Mouse (Mus musculus): ENCODE results near the gene Ank3. TPM values are rescaled to one million over a fixed set of nuclear protein-coding genes. Genes with fewer than 3 reads are reported as not detected.

The Ank3 gene
- total and polyA plus RNA-seq, 3 experiments = 3.2 to 6.7 TPM; not detected in 1

- TF ChIP-seq MAFK (IDR thresholded peaks at IDR 0.05; ENCODE audit: borderline replicate concordance, low read depth, low read length) (no peak), ZNF384 (IDR thresholded peaks at IDR 0.05; ENCODE audit: low read depth, low read length) (no peak), MYB (IDR thresholded peaks at IDR 0.05; ENCODE audit: low read depth, low read length) (no peak), KAT2A (conservative IDR thresholded peaks at IDR 0.05; ENCODE audit: low read depth, low read length) (no peak), ZC3H11A (IDR thresholded peaks at IDR 0.05; ENCODE audit: low read depth, low read length) (no peak), UBTF (IDR thresholded peaks at IDR 0.05; ENCODE audit: borderline replicate concordance, insufficient read depth, low read depth, low read length) (no peak), JUND (IDR thresholded peaks at IDR 0.05; ENCODE audit: low read depth, low read length) (no peak), CHD1 (IDR thresholded peaks at IDR 0.05; ENCODE audit: low read depth, low read length) (no peak), NRF1 (IDR thresholded peaks at IDR 0.05; ENCODE audit: insufficient read depth, low read depth, low read length, poor library complexity, severe bottlenecking) (no peak), HCFC1 (IDR thresholded peaks at IDR 0.05; ENCODE audit: low read depth, low read length) (no peak), MAX (IDR thresholded peaks at IDR 0.05; ENCODE audit: low read length) (no peak), POLR2AphosphoS5 (IDR thresholded peaks at IDR 0.05; ENCODE audit: borderline replicate concordance, low read depth, low read length) (no peak), GABPA (IDR thresholded peaks at IDR 0.05; ENCODE audit: low read depth, low read length) (no peak), MYC (IDR thresholded peaks at IDR 0.05; ENCODE audit: low read depth, low read length) (no peak), MXI1 (IDR thresholded peaks at IDR 0.05; ENCODE audit: low read depth, low read length) (no peak), E2F4 (IDR thresholded peaks at IDR 0.05; ENCODE audit: borderline replicate concordance, low read depth, low read length) (no peak), NELFE (IDR thresholded peaks at IDR 0.05; ENCODE audit: low read depth, low read length) (no peak)
- Histone ChIP-seq H3K79me2 (ENCODE audit: control insufficient read depth, insufficient read depth, low read length, poor library complexity) (no peaks in the 10 kb centered on the region), H3K4me3 (ENCODE audit: control insufficient read depth in 1 of 2, insufficient read depth in 1 of 2, low read depth in 2 of 2, low read length in 2 of 2) (no peak overlapping the region), H3K27ac (ENCODE audit: control insufficient read depth, low read depth, low read length) (no peak overlapping the region), H3K36me3 (ENCODE audit: control insufficient read depth in 1 of 2, insufficient read depth in 2 of 2, low read length in 2 of 2) (no peaks in the 10 kb centered on the region), H3K9me3 (replicated peaks; ENCODE audit: insufficient read depth, low read length) (no peaks in the 10 kb centered on the region), H3K27me3 (ENCODE audit: control insufficient read depth in 1 of 2, insufficient read depth in 2 of 2, low read length in 2 of 2) (no peaks in the 10 kb centered on the region), H3K4me1 (ENCODE audit: control insufficient read depth in 1 of 2, insufficient read depth in 2 of 2, low read length in 2 of 2) (no peaks in the 10 kb centered on the region), H3K9ac (ENCODE audit: control insufficient read depth, low read depth, low read length, poor library complexity, severe bottlenecking) (no peak overlapping the region)
- no peak for DNase-seq (ENCODE audit: low read depth, low spot score)
Measured at GRCm38 (mm10) chr10:69573054-69573453, 174.5 kb downstream of the Ank3 start.

- no peaks in the 10 kb centered on the region for H3K79me2 ChIP-seq (ENCODE audit: control insufficient read depth, insufficient read depth, low read length, poor library complexity)
- TF ChIP-seq SMC3 (IDR thresholded peaks at IDR 0.05; ENCODE audit: low read depth, low read length) = no peak
- TF ChIP-seq MAFK (IDR thresholded peaks at IDR 0.05; ENCODE audit: borderline replicate concordance, low read depth, low read length) = no peak
- no peak for TF ChIP-seq TBP (IDR thresholded peaks at IDR 0.05; ENCODE audit: low read depth, low read length)
- TF ChIP-seq NRF1 (IDR thresholded peaks at IDR 0.05; ENCODE audit: insufficient read depth, low read depth, low read length, poor library complexity, severe bottlenecking) = no peak
- TF ChIP-seq NELFE (IDR thresholded peaks at IDR 0.05; ENCODE audit: low read depth, low read length) = no peak
- TF ChIP-seq RAD21 (IDR thresholded peaks at IDR 0.05; ENCODE audit: low read depth, low read length) = no peak
- TF ChIP-seq ELF1 (IDR thresholded peaks at IDR 0.05; ENCODE audit: low read depth, low read length) = no peak
- no peak for TF ChIP-seq ETS1 (IDR thresholded peaks at IDR 0.05; ENCODE audit: low read depth, low read length)
- TF ChIP-seq MYC (IDR thresholded peaks at IDR 0.05; ENCODE audit: low read depth, low read length) = no peak
- TF ChIP-seq RCOR1 (IDR thresholded peaks at IDR 0.05; ENCODE audit: low read depth, low read length) = no peak
- no peak for TF ChIP-seq CTCF (IDR thresholded peaks at IDR 0.05 in 2 of 3, conservative IDR thresholded peaks at IDR 0.05 in 1 of 3; ENCODE audit: control insufficient read depth in 1 of 3, insufficient read depth in 1 of 3, low read depth in 2 of 3, low read length in 3 of 3, poor library complexity in 1 of 3, severe bottlenecking in 1 of 3)
- no peak for TF ChIP-seq MAZ (IDR thresholded peaks at IDR 0.05; ENCODE audit: low read depth, low read length)
- TF ChIP-seq GATA1 (IDR thresholded peaks at IDR 0.05; ENCODE audit: low read depth, low read length) = no peak
- no peak for TF ChIP-seq ZMIZ1 (IDR thresholded peaks at IDR 0.05; ENCODE audit: low read depth, low read length)
- no peak for TF ChIP-seq TAL1 (IDR thresholded peaks at IDR 0.05; ENCODE audit: low read length)
- TF ChIP-seq MYB (IDR thresholded peaks at IDR 0.05; ENCODE audit: low read depth, low read length) = no peak
- no peak for TF ChIP-seq ZC3H11A (IDR thresholded peaks at IDR 0.05; ENCODE audit: low read depth, low read length)
- TF ChIP-seq CHD1 (IDR thresholded peaks at IDR 0.05; ENCODE audit: low read depth, low read length) = no peak
- no peak for TF ChIP-seq POLR2AphosphoS2 (IDR thresholded peaks at IDR 0.05; ENCODE audit: low read length)
- TF ChIP-seq USF2 (IDR thresholded peaks at IDR 0.05; ENCODE audit: borderline replicate concordance in 1 of 2, insufficient read depth in 1 of 2, low read depth in 1 of 2, low read length in 2 of 2) = no peak
- H3K4me3 ChIP-seq (ENCODE audit: control insufficient read depth in 1 of 2, insufficient read depth in 1 of 2, low read depth in 2 of 2, low read length in 2 of 2) = no peak overlapping the region
- no peaks in the 10 kb centered on the region for H3K27me3 ChIP-seq (ENCODE audit: control insufficient read depth in 1 of 2, insufficient read depth in 2 of 2, low read length in 2 of 2)
- H3K27ac ChIP-seq (ENCODE audit: control insufficient read depth, low read depth, low read length) = no peak overlapping the region
- no peak overlapping the region for H3K9ac ChIP-seq (ENCODE audit: control insufficient read depth, low read depth, low read length, poor library complexity, severe bottlenecking)
- no peaks in the 10 kb centered on the region for H3K9me3 ChIP-seq (replicated peaks; ENCODE audit: insufficient read depth, low read length)
- no peaks in the 10 kb centered on the region for H3K4me1 ChIP-seq (ENCODE audit: control insufficient read depth in 1 of 2, insufficient read depth in 2 of 2, low read length in 2 of 2)
- H3K36me3 ChIP-seq (ENCODE audit: control insufficient read depth in 1 of 2, insufficient read depth in 2 of 2, low read length in 2 of 2) = no peaks in the 10 kb centered on the region
- DNase-seq (ENCODE audit: low read depth, low spot score) = no peak
Measured at GRCm38 (mm10) chr10:69573746-69574145, 175.2 kb downstream of the Ank3 start.

All from MEL (cell line).